Mouse (Mus musculus): ENCODE measurements around the gene Atp6v1g1. TPM values are rescaled to one million over a fixed set of nuclear protein-coding genes. Genes with fewer than 3 reads are reported as not detected.

The Atp6v1g1 gene
- total and polyA plus RNA-seq, 3 experiments: 78.7 to 143 (median 95.1) TPM

GRCm38 (mm10) chr4:63586240-63586639 is 41.7 kb downstream of the Atp6v1g1 start:
- no peak overlapping the region for H3K4me3 ChIP-seq (replicated peaks in 1 of 3; ENCODE audit: low read depth in 2 of 3, low read length in 2 of 3, poor library complexity in 1 of 3)
- in situ Hi-C loops (cut with MboI; ENCODE audit: low pct_ligation_motif_present, low pct_unique_long_range_greater_than_20kb, low sequenced_read_pairs): no loop called here
- no peak for DNase-seq (ENCODE audit: extremely low read depth)
- no peaks in the 10 kb centered on the region for H3K27me3 ChIP-seq (replicated peaks)
- peaks cover 13 to 54% of the 10 kb centered on the region in 2 experiments for H3K36me3 ChIP-seq (replicated peaks in 1 of 2; ENCODE audit: control insufficient read depth in 1 of 2, insufficient read depth in 1 of 2, low read length in 1 of 2)
- no peak overlapping the region for H3K9ac ChIP-seq (ENCODE audit: insufficient read depth, low read depth)
- H3K4me1 ChIP-seq (ENCODE audit: control insufficient read depth in 1 of 2, insufficient read depth in 2 of 2): peaks cover 2 to 25% of the 10 kb centered on the region in 2 experiments; a peak in 2 of 4 replicates
- H3K4me2 ChIP-seq (ENCODE audit: insufficient read depth, low read depth, poor library complexity, severe bottlenecking): no peak overlapping the region
- H3K9me3 ChIP-seq (replicated peaks; ENCODE audit: low read length): no peaks in the 10 kb centered on the region
- H3K79me2 ChIP-seq (replicated peaks; ENCODE audit: control insufficient read depth, extremely low read depth, insufficient read depth, poor library complexity, severe bottlenecking): no peaks in the 10 kb centered on the region; the same call in 1 of the 2 replicates
- H3K27ac ChIP-seq (ENCODE audit: insufficient read depth, low read depth): no peak overlapping the region
- dilution Hi-C loops (cut with MboI; ENCODE audit: extremely low pct_ligation_motif_present, extremely low pct_unique_long_range_greater_than_20kb, low sequenced_read_pairs): no loop called here
- TF ChIP-seq CTCF (conservative IDR thresholded peaks at IDR 0.05 in 1 of 2, IDR thresholded peaks at IDR 0.05 in 1 of 2; ENCODE audit: low read depth in 2 of 2, low read length in 2 of 2) (no peak), MXI1 (IDR thresholded peaks at IDR 0.05; ENCODE audit: low read depth, low read length) (no peak), ETS1 (conservative IDR thresholded peaks at IDR 0.05; ENCODE audit: low read depth, low read length) (no peak), CHD2 (IDR thresholded peaks at IDR 0.05; ENCODE audit: low read length) (no peak), SMC3 (IDR thresholded peaks at IDR 0.05; ENCODE audit: low read depth, low read length) (no peak), POLR2AphosphoS2 (IDR thresholded peaks at IDR 0.05; ENCODE audit: low read depth, low read length) (no peak), HCFC1 (IDR thresholded peaks at IDR 0.05; ENCODE audit: low read depth, low read length) (no peak), KAT2A (IDR thresholded peaks at IDR 0.05; ENCODE audit: insufficient replicate concordance, low read length) (no peak), MEF2A (IDR thresholded peaks at IDR 0.05; ENCODE audit: borderline replicate concordance, low read depth, low read length) (no peak), MAFK (IDR thresholded peaks at IDR 0.05; ENCODE audit: insufficient replicate concordance, low read length) (no peak)

- dilution Hi-C loops (cut with MboI; ENCODE audit: extremely low pct_ligation_motif_present, extremely low pct_unique_long_range_greater_than_20kb, low sequenced_read_pairs): no loop called here
- H3K27ac ChIP-seq (ENCODE audit: insufficient read depth, low read depth): no peak overlapping the region
These were observed 45.4 kb downstream of the Atp6v1g1 start for GRCm38 (mm10) chr4:63589987-63590386.

More at GRCm38 (mm10) chr4:63589987-63590386, 45.4 kb downstream of the Atp6v1g1 start:
- Histone ChIP-seq H3K9me3 (replicated peaks; ENCODE audit: low read length) (no peaks in the 10 kb centered on the region), H3K9ac (ENCODE audit: insufficient read depth, low read depth) (0 out of 2 replicates have a peak overlapping the region, but pooled peaks have one; percentile 33), H3K4me2 (ENCODE audit: insufficient read depth, low read depth, poor library complexity, severe bottlenecking) (peak overlapping the region; percentile 84), H3K4me3 (replicated peaks in 1 of 3; ENCODE audit: low read depth in 2 of 3, low read length in 2 of 3, poor library complexity in 1 of 3) (no peak overlapping the region), H3K79me2 (replicated peaks; ENCODE audit: control insufficient read depth, extremely low read depth, insufficient read depth, poor library complexity, severe bottlenecking) (no peaks in the 10 kb centered on the region; the same call in 1 of the 2 replicates), H3K4me1 (ENCODE audit: control insufficient read depth in 1 of 2, insufficient read depth in 2 of 2) (peaks cover 5 to 41% of the 10 kb centered on the region in 2 experiments; a peak in 3 of 4 replicates), H3K27me3 (replicated peaks) (no peaks in the 10 kb centered on the region), H3K36me3 (replicated peaks in 1 of 2; ENCODE audit: control insufficient read depth in 1 of 2, insufficient read depth in 1 of 2, low read length in 1 of 2) (peaks cover 0 to 19% of the 10 kb centered on the region in 2 experiments)
- in situ Hi-C loops (cut with MboI; ENCODE audit: low pct_ligation_motif_present, low pct_unique_long_range_greater_than_20kb, low sequenced_read_pairs): no loop called here
- TF ChIP-seq UBTF (IDR thresholded peaks at IDR 0.05; ENCODE audit: low read depth, low read length) (no peak), CHD1 (IDR thresholded peaks at IDR 0.05; ENCODE audit: low read depth, low read length) (no peak), E2F4 (IDR thresholded peaks at IDR 0.05; ENCODE audit: insufficient replicate concordance, low read depth, low read length) (no peak), TBP (conservative IDR thresholded peaks at IDR 0.05; ENCODE audit: low read depth, low read length) (no peak), EP300 (IDR thresholded peaks at IDR 0.05; ENCODE audit: low read length) (no peak), KAT2A (IDR thresholded peaks at IDR 0.05; ENCODE audit: insufficient replicate concordance, low read length) (no peak), PAX5 (IDR thresholded peaks at IDR 0.05; ENCODE audit: low read length) (no peak), SIN3A (IDR thresholded peaks at IDR 0.05; ENCODE audit: low read length) (no peak), CTCF (conservative IDR thresholded peaks at IDR 0.05 in 1 of 2, IDR thresholded peaks at IDR 0.05 in 1 of 2; ENCODE audit: low read depth in 2 of 2, low read length in 2 of 2) (no peak), ZKSCAN1 (IDR thresholded peaks at IDR 0.05; ENCODE audit: borderline replicate concordance, low read depth, low read length) (no peak), MXI1 (IDR thresholded peaks at IDR 0.05; ENCODE audit: low read depth, low read length) (no peak), BHLHE40 (IDR thresholded peaks at IDR 0.05; ENCODE audit: low read depth, low read length) (no peak), USF1 (IDR thresholded peaks at IDR 0.05; ENCODE audit: low read depth, low read length) (no peak)
- DNase-seq (ENCODE audit: extremely low read depth): peak; percentile 44

Data from CH12.LX (cell line).